Mouse (Mus musculus) E14TG2a.4 (cell line): ENCODE data around the gene 1700057G04Rik.

Experiments used
- CTCF ChIP-seq: conservative IDR thresholded peaks from 2 replicates; pipeline ENCODE4 v1.5.1; 2014; ENCODE audit warnings: low read length
- NANOG ChIP-seq: IDR thresholded peaks from 2 replicates; pipeline ENCODE4 v1.6.1; 2014; ENCODE audit warnings: borderline replicate concordance, low read length, mixed read lengths
- POU5F1 ChIP-seq: IDR thresholded peaks from 2 replicates; pipeline ENCODE4 v1.6.1; 2014; ENCODE audit warnings: low read length, borderline replicate concordance

DNA sequence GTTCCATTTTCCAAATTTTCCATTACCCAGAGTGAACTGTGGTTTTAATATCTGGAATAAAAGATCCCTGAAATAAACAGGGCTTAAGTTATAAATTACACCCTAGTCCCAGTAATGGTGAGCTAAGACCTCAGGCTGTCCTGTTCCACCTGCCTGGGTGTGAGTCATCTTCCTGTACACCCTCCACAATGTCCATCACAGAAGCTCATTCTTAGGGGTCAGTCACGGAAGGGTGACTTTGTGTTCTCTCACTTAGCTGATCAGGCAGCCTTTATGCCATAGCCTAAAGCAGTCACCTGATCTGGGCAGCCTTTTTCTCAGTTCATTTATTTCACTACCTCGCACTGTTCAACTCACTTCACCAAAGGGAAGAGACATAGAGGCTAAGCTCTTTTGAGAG lies 17.0 kb upstream of the 1700057G04Rik start:
- TF ChIP-seq CTCF (no peak), NANOG (no peak), POU5F1 (no peak)
